Mouse (Mus musculus): Measurements from ENCODE around the gene Slc5a6.

The Slc5a6 gene

DNA sequence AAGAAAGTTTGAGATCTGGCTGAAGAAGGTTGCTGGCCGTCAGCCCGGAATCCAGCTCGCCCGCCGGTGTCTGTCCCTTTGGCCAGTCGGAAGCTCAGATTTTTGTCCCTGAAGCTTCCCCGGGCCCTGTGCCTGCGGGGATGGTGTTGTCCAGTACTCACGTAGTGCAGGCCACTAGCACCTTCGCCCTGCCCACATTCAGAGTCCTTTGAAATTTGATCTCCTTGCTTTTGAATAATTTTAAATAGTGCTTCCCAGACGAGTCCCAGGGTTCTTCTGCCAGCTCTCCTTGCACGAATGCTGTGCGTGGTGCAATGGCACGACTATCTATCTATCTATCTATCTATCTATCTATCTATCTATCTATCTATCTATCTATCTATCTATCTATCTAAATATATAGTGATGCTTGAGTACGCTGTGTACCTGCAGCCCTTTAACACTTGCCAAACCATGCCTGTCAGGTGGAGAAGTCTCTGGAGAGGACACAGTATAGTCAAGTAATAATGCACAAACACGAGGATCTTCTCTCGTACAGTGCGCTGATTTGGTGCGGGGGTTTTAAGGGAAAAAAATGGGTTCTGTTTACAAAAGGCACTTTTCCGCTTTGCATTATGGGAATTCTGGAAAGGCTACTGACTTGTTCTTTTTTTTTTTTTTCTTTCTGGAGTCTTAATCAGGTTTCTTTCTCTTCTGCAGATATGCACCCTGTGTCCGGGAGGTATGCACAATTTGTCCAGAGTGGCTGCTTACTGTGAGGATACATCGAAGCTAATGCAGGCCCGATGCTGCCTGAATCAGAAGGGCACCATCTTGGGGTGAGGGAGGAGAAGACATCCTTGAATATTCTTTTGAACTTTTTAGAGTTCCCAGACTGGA, at the start of gene Slc5a6:
Gene Slc5a6, minus strand, starts transcription at position 162 of the 879 bp plus-strand sequence.
- 0 out of 2 replicates have a peak, but pooled peaks cover 2% of the 10 kb centered on the region for H3K36me3 ChIP-seq (ENCODE audit: control insufficient read depth, insufficient read depth, low read length, poor library complexity, severe bottlenecking)
- no peaks in the 10 kb centered on the region for H3K27me3 ChIP-seq (ENCODE audit: control insufficient read depth, insufficient read depth, low read length, poor library complexity, severe bottlenecking)
- peak; percentile 71 for DNase-seq (ENCODE audit: low read depth, low spot score)

DNA sequence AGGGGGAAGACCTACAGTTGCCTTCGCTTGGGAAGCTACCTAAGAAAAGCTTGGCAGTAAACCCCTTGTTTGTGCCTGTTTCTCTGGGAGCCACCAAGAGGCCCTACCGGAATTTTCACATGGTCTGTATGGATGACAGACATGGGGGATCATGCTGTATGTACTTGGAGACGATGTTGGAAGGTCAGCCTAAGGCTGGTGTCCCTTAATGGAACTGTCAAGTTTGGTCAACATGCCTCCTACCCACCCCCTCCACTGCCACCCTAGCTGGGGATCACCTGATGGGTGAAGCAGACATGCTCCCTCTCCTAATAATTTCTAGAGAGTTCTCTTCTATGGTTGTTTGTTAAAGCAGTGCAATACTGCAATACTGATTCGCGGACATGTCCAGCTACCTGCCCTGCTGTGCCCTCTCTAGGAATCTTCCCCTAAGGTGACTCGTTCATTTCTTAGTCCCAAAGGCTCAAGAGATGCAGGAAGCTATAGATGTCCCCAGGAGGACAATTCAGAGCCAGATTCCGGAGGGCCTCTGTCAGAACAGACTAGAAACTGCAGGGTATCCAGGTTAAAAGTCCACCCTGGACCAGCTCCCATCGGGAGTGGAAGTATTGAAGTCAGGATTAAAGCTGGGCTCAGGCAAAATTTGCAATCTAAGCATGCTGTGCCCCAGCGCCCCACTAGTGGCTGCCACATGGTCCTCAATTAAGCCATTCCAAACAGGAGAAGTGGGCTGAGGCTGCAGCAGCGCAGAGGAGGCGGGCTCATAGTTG, 47.2 kb upstream of the Slc5a6 start:
- H3K27me3 ChIP-seq (ENCODE audit: control insufficient read depth, insufficient read depth, low read length, poor library complexity, severe bottlenecking): no peaks in the 10 kb centered on the region; the same call in 1 of the 2 replicates
- no peak for DNase-seq (ENCODE audit: low read depth, low spot score)
- no peaks in the 10 kb centered on the region for H3K36me3 ChIP-seq (ENCODE audit: control insufficient read depth, insufficient read depth, low read length, poor library complexity, severe bottlenecking)

DNA sequence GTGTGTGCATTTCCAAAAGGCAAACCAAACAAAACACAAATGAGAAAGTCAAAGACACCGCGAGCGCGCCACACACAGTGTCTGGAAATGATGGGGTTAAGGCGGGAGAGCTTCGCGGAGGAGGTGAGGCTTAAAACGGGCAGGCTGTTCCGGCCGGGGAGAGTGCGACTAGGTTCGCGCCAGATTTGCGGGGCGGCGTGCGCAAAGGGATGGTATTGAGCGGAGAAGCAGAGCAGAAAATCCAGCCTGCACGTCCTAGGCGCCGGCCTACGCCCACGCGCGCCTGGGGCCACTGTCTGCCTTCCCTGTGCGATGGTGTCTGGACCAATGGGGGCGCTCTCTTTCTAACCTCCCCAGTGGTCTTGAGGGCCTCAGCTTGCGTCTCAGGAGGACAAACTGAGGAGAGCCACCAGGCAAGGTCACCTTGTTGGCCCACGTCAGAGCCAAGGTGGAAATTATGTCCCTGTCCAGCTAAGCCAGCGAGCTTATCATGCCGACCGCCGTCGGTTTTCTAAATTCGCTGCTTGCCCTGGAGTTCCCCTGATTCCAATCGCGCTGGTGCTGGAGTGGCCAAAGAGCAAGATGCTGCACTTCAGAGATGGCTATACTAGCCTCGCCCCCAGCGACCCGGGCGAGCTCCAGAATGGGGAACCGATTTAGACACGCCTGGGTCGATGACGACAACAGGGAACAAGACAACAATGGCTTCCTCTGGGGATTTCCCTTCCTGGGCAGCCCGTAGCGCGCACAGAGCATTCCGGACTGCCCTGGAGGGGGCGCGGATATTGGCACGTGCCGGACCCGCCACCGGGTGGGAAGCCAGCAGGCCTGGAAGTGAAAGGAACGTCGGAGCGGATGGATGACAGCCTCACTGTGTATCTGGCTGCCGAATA, 46.3 kb upstream of the Slc5a6 start:
- Histone ChIP-seq H3K27me3 (ENCODE audit: control insufficient read depth, insufficient read depth, low read length, poor library complexity, severe bottlenecking) (no peaks in the 10 kb centered on the region; the same call in 1 of the 2 replicates), H3K36me3 (ENCODE audit: control insufficient read depth, insufficient read depth, low read length, poor library complexity, severe bottlenecking) (no peaks in the 10 kb centered on the region)
- DNase-seq (ENCODE audit: low read depth, low spot score): peak; percentile 90

DNA sequence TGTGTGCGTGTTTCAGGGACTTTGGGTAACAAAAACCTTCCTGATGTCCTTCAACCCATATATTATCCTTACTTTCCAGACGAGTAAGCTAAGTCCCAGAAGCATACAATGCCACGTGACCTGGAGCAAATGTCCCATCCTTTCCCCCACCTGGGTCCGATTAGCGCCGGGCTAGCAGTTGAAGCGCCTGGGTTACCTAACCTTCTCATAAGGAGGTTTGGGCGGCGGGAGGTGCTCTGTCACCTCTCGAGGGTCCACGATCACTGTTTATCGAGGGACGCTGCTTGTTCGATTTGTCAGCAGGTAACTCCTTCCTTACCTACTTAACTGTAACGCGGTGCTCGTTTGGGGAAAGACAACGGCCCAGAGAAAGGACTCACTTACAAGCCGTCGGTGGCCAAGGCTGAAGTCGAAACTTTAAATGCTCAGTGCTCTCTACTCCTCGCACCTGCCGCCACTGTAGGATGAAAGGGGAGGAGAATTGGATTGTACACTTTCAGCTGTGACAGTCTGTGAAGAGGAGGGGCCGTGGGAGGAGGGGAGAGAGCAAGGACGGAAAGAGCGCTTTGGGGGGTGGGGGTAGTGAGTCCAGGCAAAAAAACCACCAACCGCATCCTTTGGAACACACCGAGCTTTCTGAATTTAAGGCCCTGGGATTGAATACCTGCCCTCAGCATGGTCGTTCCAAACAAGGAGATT, 45.5 kb upstream of the Slc5a6 start:
- Histone ChIP-seq H3K36me3 (ENCODE audit: control insufficient read depth, insufficient read depth, low read length, poor library complexity, severe bottlenecking) (no peaks in the 10 kb centered on the region), H3K27me3 (ENCODE audit: control insufficient read depth, insufficient read depth, low read length, poor library complexity, severe bottlenecking) (no peaks in the 10 kb centered on the region; the same call in 1 of the 2 replicates)
- DNase-seq (ENCODE audit: low read depth, low spot score): peak; percentile 38

DNA sequence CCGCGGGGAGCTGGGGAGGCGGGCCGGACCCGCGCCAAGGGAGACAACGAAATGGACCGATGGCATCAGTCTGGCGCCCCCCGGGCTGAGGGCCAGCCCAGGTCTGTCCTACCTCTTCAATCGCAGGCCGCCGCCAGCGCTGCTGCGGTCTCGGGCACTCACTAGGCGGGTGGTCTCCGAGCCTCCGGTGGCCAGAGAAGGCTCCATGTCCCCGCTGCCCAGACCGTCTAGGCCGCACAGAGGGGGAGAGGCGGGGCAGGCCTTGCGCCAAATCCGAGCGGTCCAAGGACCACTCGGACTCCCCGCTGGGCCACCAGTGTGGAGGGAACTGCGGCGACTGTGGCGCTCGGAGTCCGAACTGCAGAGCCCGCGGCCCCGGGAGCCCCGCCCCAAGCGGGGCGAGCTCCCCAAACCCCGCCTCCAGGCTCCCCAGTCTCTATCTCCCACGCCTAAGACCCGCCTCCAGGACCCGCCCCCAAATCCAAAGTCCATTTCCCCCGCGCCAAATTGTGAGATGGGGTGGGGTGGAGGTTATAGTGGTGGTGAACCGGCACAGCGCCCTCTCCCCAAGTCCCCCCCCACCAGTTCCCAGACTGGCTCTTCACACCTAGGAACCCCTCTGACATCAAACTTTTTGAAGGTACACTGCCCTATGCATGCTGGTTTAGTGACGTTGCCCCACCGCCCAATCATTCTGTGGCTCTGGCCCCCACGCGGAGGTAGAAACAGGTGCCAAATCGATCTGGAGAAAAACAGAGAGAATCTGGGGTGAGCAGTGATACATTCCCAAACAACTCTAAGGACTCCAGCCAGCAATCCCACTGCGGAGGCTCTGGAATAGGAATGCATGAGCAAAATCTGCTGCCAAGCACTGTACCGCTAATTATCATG, 44.7 kb upstream of the Slc5a6 start:
- DNase-seq (ENCODE audit: low read depth, low spot score): peak; percentile 45
- Histone ChIP-seq H3K27me3 (ENCODE audit: control insufficient read depth, insufficient read depth, low read length, poor library complexity, severe bottlenecking) (no peaks in the 10 kb centered on the region; the same call in 1 of the 2 replicates), H3K36me3 (ENCODE audit: control insufficient read depth, insufficient read depth, low read length, poor library complexity, severe bottlenecking) (no peaks in the 10 kb centered on the region)

DNA sequence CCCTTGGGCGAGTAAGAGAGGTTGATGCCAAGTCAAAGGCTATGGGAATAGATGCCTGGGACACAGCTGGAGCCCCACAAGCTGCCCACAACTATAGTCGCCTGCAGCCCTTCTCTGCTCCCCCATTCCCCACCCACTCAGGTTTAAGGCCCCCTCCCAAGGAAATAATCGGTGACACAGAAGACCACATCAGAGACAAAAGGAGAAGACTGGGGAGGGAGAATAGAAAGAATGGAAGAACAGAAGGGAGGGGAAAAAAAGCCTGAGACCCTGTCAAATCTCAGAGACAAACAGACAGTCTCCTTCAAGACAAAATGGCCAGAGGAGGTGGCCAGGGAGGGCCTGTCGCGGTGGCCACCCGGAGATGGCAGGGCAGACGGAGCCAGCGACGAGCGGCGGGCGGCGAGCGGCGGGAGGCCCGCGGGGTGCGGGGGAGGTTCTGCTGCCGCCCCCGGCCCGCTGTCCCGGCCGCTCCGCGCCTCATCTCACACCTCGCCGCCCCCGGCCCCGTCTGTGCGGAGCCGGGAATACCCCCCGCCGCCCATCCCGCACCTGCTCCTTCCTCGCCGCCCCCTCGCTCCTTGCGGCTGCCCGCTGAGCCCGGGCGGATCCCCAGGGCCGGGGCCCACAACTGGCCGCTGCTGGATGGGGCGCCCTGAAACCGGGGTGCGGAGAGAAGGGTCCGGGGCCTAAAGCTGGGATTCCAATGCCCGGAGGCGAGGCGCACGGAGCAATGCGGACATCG, 43.7 kb upstream of the Slc5a6 start:
- Histone ChIP-seq H3K36me3 (ENCODE audit: control insufficient read depth, insufficient read depth, low read length, poor library complexity, severe bottlenecking) (no peaks in the 10 kb centered on the region), H3K27me3 (ENCODE audit: control insufficient read depth, insufficient read depth, low read length, poor library complexity, severe bottlenecking) (no peaks in the 10 kb centered on the region; the same call in 1 of the 2 replicates)
- DNase-seq (ENCODE audit: low read depth, low spot score): no peak

DNA sequence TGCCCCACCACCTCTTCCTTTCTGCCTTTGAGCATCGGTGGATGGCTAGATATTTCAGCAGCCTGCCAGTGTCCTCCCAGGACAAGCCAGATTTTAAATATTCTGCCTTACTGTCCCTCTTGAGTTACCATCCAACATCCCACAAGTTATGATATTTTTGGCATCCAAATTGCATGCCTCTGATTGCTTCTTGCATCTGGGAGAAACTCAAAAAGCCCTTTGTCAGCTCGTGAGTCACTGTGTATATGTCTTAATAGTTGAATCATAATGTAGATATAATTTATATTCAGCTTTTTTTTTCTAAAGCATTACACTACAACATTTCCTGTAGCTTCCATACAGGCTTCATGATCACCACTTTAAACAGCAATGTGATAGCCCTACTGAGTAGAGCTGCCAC, 38.4 kb upstream of the Slc5a6 start:
- DNase-seq (ENCODE audit: low read depth, low spot score): no peak
- H3K27me3 ChIP-seq (ENCODE audit: control insufficient read depth, insufficient read depth, low read length, poor library complexity, severe bottlenecking): no peaks in the 10 kb centered on the region
- no peaks in the 10 kb centered on the region for H3K36me3 ChIP-seq (ENCODE audit: control insufficient read depth, insufficient read depth, low read length, poor library complexity, severe bottlenecking)

DNA sequence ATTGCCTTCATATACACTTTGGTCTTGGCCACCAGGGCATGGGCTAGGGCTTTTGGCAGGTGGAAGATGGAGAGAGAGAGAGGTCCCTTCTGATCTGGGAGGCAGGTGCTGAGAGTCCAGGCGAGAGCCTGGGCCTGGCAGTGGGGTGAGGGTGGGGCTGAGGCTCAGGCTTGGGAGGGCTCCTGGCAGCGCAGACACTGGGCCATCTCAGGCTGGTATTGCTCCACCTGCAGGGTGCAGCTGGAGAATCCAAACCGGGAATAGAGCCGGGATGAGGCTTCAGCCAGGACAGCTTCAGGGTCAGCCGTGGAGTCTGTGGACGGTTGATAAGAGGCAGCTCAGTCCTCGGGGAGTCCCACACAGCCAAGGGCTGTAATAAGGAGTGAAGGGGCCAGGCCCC, 37.9 kb upstream of the Slc5a6 start:
- DNase-seq (ENCODE audit: low read depth, low spot score): no peak
- Histone ChIP-seq H3K36me3 (ENCODE audit: control insufficient read depth, insufficient read depth, low read length, poor library complexity, severe bottlenecking) (no peaks in the 10 kb centered on the region), H3K27me3 (ENCODE audit: control insufficient read depth, insufficient read depth, low read length, poor library complexity, severe bottlenecking) (no peaks in the 10 kb centered on the region)

DNA sequence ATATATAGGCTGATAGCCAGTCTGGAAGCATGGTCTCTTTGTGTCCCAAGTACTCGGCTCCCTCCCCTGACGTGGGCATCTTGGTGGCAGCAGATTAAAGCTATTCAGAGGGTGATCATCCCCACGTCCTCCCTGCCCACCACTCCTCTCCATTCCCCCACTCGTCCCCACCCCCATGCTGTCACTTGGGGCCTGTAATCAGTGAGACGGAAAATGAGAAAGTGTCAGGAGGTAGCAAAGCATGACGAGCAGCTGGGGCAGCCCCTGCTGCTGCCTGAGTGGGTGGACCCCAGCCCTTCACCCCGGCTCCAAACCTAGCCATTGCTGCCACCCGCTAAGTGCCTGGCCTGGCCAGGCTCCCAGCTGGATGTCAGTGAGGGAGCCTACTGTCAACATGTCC, 35.2 kb upstream of the Slc5a6 start:
- no peaks in the 10 kb centered on the region for H3K36me3 ChIP-seq (ENCODE audit: control insufficient read depth, insufficient read depth, low read length, poor library complexity, severe bottlenecking)
- H3K27me3 ChIP-seq (ENCODE audit: control insufficient read depth, insufficient read depth, low read length, poor library complexity, severe bottlenecking): no peaks in the 10 kb centered on the region
- DNase-seq (ENCODE audit: low read depth, low spot score): peak; percentile 72

DNA sequence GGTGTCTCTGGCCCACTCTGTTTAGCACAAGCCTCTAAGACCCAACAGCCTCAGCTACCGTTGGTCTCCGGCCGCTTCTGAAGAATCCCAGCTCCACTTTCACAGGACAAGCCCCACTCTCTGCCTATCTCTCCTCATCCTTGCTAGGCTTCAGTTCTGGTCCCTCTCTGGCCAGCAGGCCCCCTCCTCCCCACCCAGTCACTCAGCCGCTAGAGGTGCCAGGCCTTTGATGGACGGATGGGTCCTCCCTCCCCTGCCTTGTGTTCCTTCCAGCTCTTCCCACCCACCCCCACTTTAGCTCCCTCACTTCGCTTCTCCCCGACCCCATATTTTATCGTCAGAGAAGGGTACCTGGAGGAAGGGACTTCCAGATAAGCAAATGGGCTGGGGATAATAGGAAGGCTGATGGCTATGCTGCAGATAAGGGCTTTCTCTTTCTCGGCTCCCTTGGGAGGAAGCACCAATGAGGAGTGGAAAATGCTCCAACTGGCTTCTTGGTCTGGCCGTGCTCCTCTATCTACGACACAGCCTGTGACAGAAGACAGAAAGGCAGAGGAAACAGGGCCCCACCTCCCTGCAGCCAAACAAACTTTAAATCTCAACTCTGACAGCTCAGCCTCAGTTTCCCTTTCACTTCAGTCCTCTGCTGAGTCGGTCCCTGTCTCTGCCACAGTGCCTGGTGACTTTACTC, 34.4 kb upstream of the Slc5a6 start:
- Histone ChIP-seq H3K27me3 (ENCODE audit: control insufficient read depth, insufficient read depth, low read length, poor library complexity, severe bottlenecking) (no peaks in the 10 kb centered on the region), H3K36me3 (ENCODE audit: control insufficient read depth, insufficient read depth, low read length, poor library complexity, severe bottlenecking) (peaks cover 2% of the 10 kb centered on the region; the same call in 1 of the 2 replicates)
- DNase-seq (ENCODE audit: low read depth, low spot score): peak; percentile 43

DNA sequence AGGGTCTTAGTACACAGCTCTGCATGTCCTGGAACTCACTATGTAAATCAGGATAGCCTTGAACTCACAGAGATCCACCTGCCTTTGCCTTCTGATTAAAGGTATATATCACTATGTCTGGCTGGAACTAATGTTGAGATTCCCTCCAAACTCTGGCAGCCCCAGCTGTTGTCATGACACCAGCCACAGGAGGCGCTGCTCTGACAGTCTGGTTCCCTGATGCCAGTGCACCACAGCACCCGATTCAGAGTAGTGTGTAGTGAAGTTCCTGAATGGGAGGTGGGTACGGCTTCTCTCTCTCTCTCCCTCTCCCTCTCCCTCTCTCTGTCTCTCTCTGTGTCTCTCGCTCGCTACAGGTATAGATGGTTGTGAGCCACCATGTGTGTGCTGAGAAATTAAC, 33.6 kb upstream of the Slc5a6 start:
- peak; percentile 82 for DNase-seq (ENCODE audit: low read depth, low spot score)
- no peaks in the 10 kb centered on the region for H3K27me3 ChIP-seq (ENCODE audit: control insufficient read depth, insufficient read depth, low read length, poor library complexity, severe bottlenecking)
- peaks cover 2% of the 10 kb centered on the region; the same call in 1 of the 2 replicates for H3K36me3 ChIP-seq (ENCODE audit: control insufficient read depth, insufficient read depth, low read length, poor library complexity, severe bottlenecking)

DNA sequence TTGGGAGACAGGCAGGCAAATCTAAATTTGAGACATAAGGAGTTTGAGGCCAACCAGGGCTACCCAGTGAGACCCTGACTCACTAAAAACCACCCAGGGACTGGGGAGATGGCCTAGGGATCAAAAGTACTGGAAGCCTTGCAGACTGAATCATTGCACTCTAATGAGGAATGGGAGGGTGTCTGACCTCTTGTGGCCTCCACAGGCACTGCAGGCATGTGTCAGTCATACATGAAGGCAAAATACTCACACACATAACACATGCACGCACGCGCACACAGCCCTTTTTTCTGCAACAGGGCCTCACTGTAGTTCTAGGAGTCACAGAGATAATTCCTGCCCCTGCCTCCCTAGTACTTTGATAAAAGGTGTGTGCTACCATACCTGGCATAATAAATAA, 32.7 kb upstream of the Slc5a6 start:
- H3K27me3 ChIP-seq (ENCODE audit: control insufficient read depth, insufficient read depth, low read length, poor library complexity, severe bottlenecking): no peaks in the 10 kb centered on the region
- peak; percentile 67 for DNase-seq (ENCODE audit: low read depth, low spot score)
- peaks cover 2% of the 10 kb centered on the region; the same call in 1 of the 2 replicates for H3K36me3 ChIP-seq (ENCODE audit: control insufficient read depth, insufficient read depth, low read length, poor library complexity, severe bottlenecking)
